Mouse (Mus musculus) liver, embryonic 14.5 days (tissue): ENCODE data around the gene Fnbp4. TPM values are rescaled to one million over a fixed set of nuclear protein-coding genes. Genes with fewer than 3 reads are reported as not detected.

Experiments used
- ATAC-seq: fragments of 200-750 bp; cut with Nextera tagmentation; 2 replicates; pipeline ENCODE4 v1.8.0; 2017; ENCODE audit warnings: moderate number of reproducible peaks, mild to moderate bottlenecking, moderate library complexity; ENCODE audit not compliant: insufficient read depth
- DNase-seq, 3 experiments: peaks; one replicate each; pipeline ENCODE4 v3.0.0-alpha.2; 2012 to 2013; ENCODE audit warnings: low read depth in 3 of 3, low spot score in 3 of 3
- H3K27ac ChIP-seq: fragments of 300-500 bp; sonication (generic); 2 replicates; pipeline ENCODE4 v1.5.1; 2014; ENCODE audit warnings: moderate library complexity, mild to moderate bottlenecking, control low read depth, inconsistent platforms
- H3K27me3 ChIP-seq: fragments of 300-500 bp; sonication (generic); 2 replicates; pipeline ENCODE4 v1.6.1; 2014; ENCODE audit warnings: mild to moderate bottlenecking, low read length, moderate library complexity; ENCODE audit not compliant: control insufficient read depth, insufficient read depth
- H3K36me3 ChIP-seq: fragments of 300-500 bp; sonication (generic); replicated peaks from 2 replicates; pipeline ENCODE4 v1.6.1; 2014; ENCODE audit warnings: low read depth; ENCODE audit not compliant: control insufficient read depth, insufficient read depth
- H3K4me1 ChIP-seq, 2 experiments: fragments of 200-500 bp in 1 of 2; fragments of 300-500 bp in 1 of 2; sonication (generic) in 1 of 2; replicated peaks; 2 replicates each; pipeline ENCODE4 v1.6.1; 2012 to 2014; ENCODE audit warnings: antibody characterized with exemption in 1 of 2, inconsistent platforms in 1 of 2, low read length in 1 of 2; ENCODE audit not compliant: control insufficient read depth in 2 of 2, insufficient read depth in 2 of 2
- H3K4me2 ChIP-seq: fragments of 300-500 bp; sonication (generic); 2 replicates; pipeline ENCODE4 v1.6.1; 2014; ENCODE audit warnings: low read depth, mild to moderate bottlenecking, control low read depth, moderate library complexity
- H3K4me3 ChIP-seq, 2 experiments: fragments of 200-500 bp in 1 of 2; fragments of 300-500 bp in 1 of 2; sonication (generic) in 1 of 2; 2 replicates each; pipeline ENCODE4 v1.5.1; 2012 to 2014; ENCODE audit warnings: low read depth in 2 of 2, low read length in 2 of 2, mild to moderate bottlenecking in 2 of 2, control low read depth in 1 of 2, inconsistent platforms in 1 of 2, moderate library complexity in 1 of 2; ENCODE audit not compliant: insufficient read depth in 1 of 2
- H3K9ac ChIP-seq: fragments of 300-500 bp; sonication (generic); replicated peaks from 2 replicates; pipeline ENCODE4 v1.6.1; 2014; ENCODE audit warnings: mild to moderate bottlenecking, control low read depth, moderate library complexity
- H3K9me3 ChIP-seq: fragments of 300-500 bp; sonication (generic); 2 replicates; pipeline ENCODE4 v1.6.1; 2016; ENCODE audit warnings: low read length, mixed read lengths; ENCODE audit not compliant: control insufficient read depth
- CTCF ChIP-seq: IDR thresholded peaks from 2 replicates; pipeline ENCODE4 v1.5.1; 2016; ENCODE audit warnings: antibody characterized with exemption, low read depth, control low read depth
- EP300 ChIP-seq: IDR thresholded peaks from 2 replicates; pipeline ENCODE4 v1.6.1; 2016; ENCODE audit warnings: antibody characterized with exemption, low read depth
- WGBS: fragments of 180-500 bp; shearing (Covaris S2); extraction: QIAGEN DNeasy Blood & Tissue Kit; methylation state at CpG from one replicate; pipeline ENCODE4 v1.1.7; 2014; ENCODE audit not compliant: insufficient replicate concordance; 5-methylcytosine and 5-hydroxymethylcytosine counted together
- polyA plus RNA-seq, 2 experiments: library from polyadenylated mRNA; depleted of rRNA in 1 of 2; stranded (reverse) in 1 of 2; unstranded in 1 of 2; fragments of >200 nt; fragmentation: Nextera tagmentation in 1 of 2; extraction: Ambion mirVana in 1 of 2; gene quantifications; 2 replicates each; pipeline versions ENCODE4 v1.2.1 to v1.2.3; 2012 to 2014

Fnbp4 gene
- polyA plus RNA-seq, 2 experiments, result 20.9 to 25.8 TPM

GRCm38 (mm10) chr2:90749676-90750459 lies 4.7 kb downstream of the Fnbp4 start:
- H3K4me3 ChIP-seq, result no peak overlapping the region
- WGBS, result 59% methylated on average over 6 of the region's 6 CpGs
- H3K27me3 ChIP-seq, result no peaks in the 10 kb centered on the region
- H3K9me3 ChIP-seq, result no peaks in the 10 kb centered on the region
- no peak overlapping the region for H3K9ac ChIP-seq
- ATAC-seq, result no peak
- peaks cover 48% of the 10 kb centered on the region for H3K36me3 ChIP-seq
- no peak overlapping the region for H3K27ac ChIP-seq
- peaks cover 6 to 12% of the 10 kb centered on the region in 2 experiments; a peak in 3 of 4 replicates for H3K4me1 ChIP-seq
- H3K4me2 ChIP-seq, result no peak overlapping the region
- DNase-seq, result no peak
- TF ChIP-seq CTCF (no peak), EP300 (no peak)

GRCm38 (mm10) chr2:90753565-90753964 lies 8.4 kb downstream of the Fnbp4 start:
- Histone ChIP-seq H3K27me3 (no peaks in the 10 kb centered on the region), H3K27ac (no peak overlapping the region), H3K4me3 (no peak overlapping the region), H3K4me1 (peaks cover 0 to 5% of the 10 kb centered on the region in 2 experiments; a peak in 3 of 4 replicates), H3K9ac (no peak overlapping the region), H3K9me3 (no peaks in the 10 kb centered on the region), H3K36me3 (peaks cover 72% of the 10 kb centered on the region), H3K4me2 (no peak overlapping the region)
- ATAC-seq (no peak), DNase-seq (no peak)
- TF ChIP-seq EP300 (no peak), CTCF (no peak)
- 85% methylated on average over 2 of the region's 2 CpGs for WGBS

- TF ChIP-seq CTCF (no peak), EP300 (no peak)
- ATAC-seq, result no peak
- peaks cover 76% of the 10 kb centered on the region for H3K36me3 ChIP-seq
These were observed 9.0 kb downstream of the Fnbp4 start for GRCm38 (mm10) chr2:90754188-90754587.

GRCm38 (mm10) chr2:90765123-90765522 lies 20.0 kb downstream of the Fnbp4 start:
- DNase-seq (no peak), ATAC-seq (no peak)
- H3K4me1 ChIP-seq, result no peaks in the 10 kb centered on the region
- WGBS, result 77% methylated on average over 3 of the region's 3 CpGs
- TF ChIP-seq CTCF, result no peak
- no peaks in the 10 kb centered on the region for H3K27me3 ChIP-seq
- H3K9ac ChIP-seq, result no peak overlapping the region
- H3K4me3 ChIP-seq, result no peak overlapping the region
- H3K36me3 ChIP-seq, result peaks cover 83% of the 10 kb centered on the region
- H3K4me2 ChIP-seq, result no peak overlapping the region
- H3K27ac ChIP-seq, result no peak overlapping the region
- no peaks in the 10 kb centered on the region for H3K9me3 ChIP-seq

More at GRCm38 (mm10) chr2:90754188-90754587, 9.0 kb downstream of the Fnbp4 start:
- no peak overlapping the region for H3K4me2 ChIP-seq
- H3K9ac ChIP-seq, result no peak overlapping the region
- no peaks in the 10 kb centered on the region for H3K27me3 ChIP-seq
- no peak overlapping the region for H3K4me3 ChIP-seq
- no peak for DNase-seq
- no peaks in the 10 kb centered on the region for H3K9me3 ChIP-seq
- H3K4me1 ChIP-seq, result peaks cover 0 to 5% of the 10 kb centered on the region in 2 experiments; a peak in 2 of 4 replicates
- 83% methylated on average over 3 of the region's 3 CpGs for WGBS
- no peak overlapping the region for H3K27ac ChIP-seq

GRCm38 (mm10) chr2:90781323-90781722 lies 36.2 kb downstream of the Fnbp4 start:
- Histone ChIP-seq H3K27ac (no peak overlapping the region), H3K4me2 (no peak overlapping the region), H3K9me3 (no peaks in the 10 kb centered on the region), H3K4me3 (no peak overlapping the region), H3K4me1 (0 out of 4 replicates have a peak, but pooled peaks cover 0 to 2% of the 10 kb centered on the region in 2 experiments), H3K27me3 (peaks cover 21% of the 10 kb centered on the region), H3K36me3 (peaks cover 46% of the 10 kb centered on the region), H3K9ac (no peak overlapping the region)
- no peak for DNase-seq
- ATAC-seq, result no peak
- 38% methylated on average over 3 of the region's 3 CpGs for WGBS
- TF ChIP-seq EP300, result no peak
- TF ChIP-seq CTCF, result no peak
